Mouse (Mus musculus) heart, embryonic 12.5 days (tissue): ENCODE results near the gene Rilp. TPM values are rescaled to one million over a fixed set of nuclear protein-coding genes. Genes with fewer than 3 reads are reported as not detected.
A peak's percentile ranks its signal among the peaks of the same experiment; 100 is the strongest.

Experiments used
- ATAC-seq: fragments of 200-750 bp; cut with Nextera tagmentation; 2 replicates; pipeline ENCODE4 v1.8.0; 2017; ENCODE audit warnings: moderate TSS enrichment, moderate library complexity; ENCODE audit not compliant: insufficient number of reproducible peaks, low FRiP score
- H3K27ac ChIP-seq: fragments of 300-500 bp; sonication (generic); 2 replicates; pipeline ENCODE4 v1.5.1; 2016; ENCODE audit warnings: mild to moderate bottlenecking, moderate library complexity; ENCODE audit not compliant: poor library complexity, severe bottlenecking
- H3K27me3 ChIP-seq: fragments of 300-500 bp; sonication (generic); replicated peaks from 2 replicates; pipeline ENCODE4 v1.6.1; 2016; ENCODE audit warnings: mild to moderate bottlenecking, moderate library complexity
- H3K36me3 ChIP-seq: fragments of 300-500 bp; sonication (generic); 2 replicates; pipeline ENCODE4 v1.6.1; 2016; ENCODE audit warnings: mild to moderate bottlenecking, moderate library complexity
- H3K4me1 ChIP-seq: fragments of 300-500 bp; sonication (generic); replicated peaks from 2 replicates; pipeline ENCODE4 v1.6.1; 2016; ENCODE audit warnings: mild to moderate bottlenecking
- H3K4me2 ChIP-seq: fragments of 300-500 bp; sonication (generic); 2 replicates; pipeline ENCODE4 v1.6.1; 2016; ENCODE audit warnings: mild to moderate bottlenecking, moderate library complexity
- H3K4me3 ChIP-seq: fragments of 300-500 bp; sonication (generic); 2 replicates; pipeline ENCODE4 v1.5.1; 2016; ENCODE audit warnings: mild to moderate bottlenecking
- H3K9ac ChIP-seq: fragments of 300-500 bp; sonication (generic); 2 replicates; pipeline ENCODE4 v1.6.1; 2016; ENCODE audit warnings: mild to moderate bottlenecking, moderate library complexity
- H3K9me3 ChIP-seq: fragments of 300-500 bp; sonication (generic); replicated peaks from 2 replicates; pipeline ENCODE4 v1.6.1; 2016; ENCODE audit warnings: mild to moderate bottlenecking, moderate library complexity
- WGBS: fragments of 180-500 bp; shearing (Covaris S2); methylation state at CpG from one replicate; pipeline ENCODE4 v1.1.7; 2016; 5-methylcytosine and 5-hydroxymethylcytosine counted together
- polyA plus RNA-seq: library from polyadenylated mRNA; unstranded; fragments of >200 nt; fragmentation: Nextera tagmentation; extraction: Ambion mirVana; gene quantifications from 2 replicates; pipeline ENCODE4 v1.2.1, GENCODE M21; 2016

Gene Rilp
- polyA plus RNA-seq, 1 experiment from 2014 or later = 1.4 TPM

GRCm38 (mm10) chr11:75521609-75522008, 11.7 kb downstream of the Rilp start:
- H3K4me1 ChIP-seq = no peaks in the 10 kb centered on the region
- H3K4me2 ChIP-seq = no peak overlapping the region
- H3K4me3 ChIP-seq = no peak overlapping the region
- 85% methylated on average over 4 of the region's 4 CpGs for WGBS
- no peak overlapping the region for H3K9ac ChIP-seq
- H3K27ac ChIP-seq = no peak overlapping the region
- no peaks in the 10 kb centered on the region for H3K9me3 ChIP-seq
- H3K36me3 ChIP-seq = peaks cover 5% of the 10 kb centered on the region; the same call in 1 of the 2 replicates
- ATAC-seq = no peak
- H3K27me3 ChIP-seq = 0 out of 2 replicates have a peak, but pooled peaks cover 3% of the 10 kb centered on the region

- ATAC-seq = no peak
- WGBS = 77% methylated on average over 2 of the region's 2 CpGs
- Histone ChIP-seq H3K4me1 (no peaks in the 10 kb centered on the region), H3K36me3 (peaks cover 6% of the 10 kb centered on the region; the same call in 1 of the 2 replicates), H3K27me3 (0 out of 2 replicates have a peak, but pooled peaks cover 3% of the 10 kb centered on the region), H3K27ac (no peak overlapping the region), H3K4me3 (no peak overlapping the region), H3K4me2 (no peak overlapping the region), H3K9ac (no peak overlapping the region), H3K9me3 (no peaks in the 10 kb centered on the region)
Measured at GRCm38 (mm10) chr11:75522793-75523192, 12.9 kb downstream of the Rilp start.

GRCm38 (mm10) chr11:75525531-75526125, 15.7 kb downstream of the Rilp start:
- Histone ChIP-seq H3K9ac (no peak overlapping the region), H3K9me3 (no peaks in the 10 kb centered on the region), H3K4me1 (no peaks in the 10 kb centered on the region), H3K4me2 (no peak overlapping the region), H3K27me3 (0 out of 2 replicates have a peak, but pooled peaks cover 4% of the 10 kb centered on the region), H3K36me3 (peaks cover 6% of the 10 kb centered on the region; the same call in 1 of the 2 replicates), H3K4me3 (no peak overlapping the region), H3K27ac (no peak overlapping the region)
- ATAC-seq = no peak
- 75% methylated on average over 15 of the region's 15 CpGs for WGBS

GRCm38 (mm10) chr11:75526943-75527342, 17.0 kb downstream of the Rilp start:
- Histone ChIP-seq H3K27me3 (0 out of 2 replicates have a peak, but pooled peaks cover 4% of the 10 kb centered on the region), H3K27ac (no peak overlapping the region), H3K4me3 (no peak overlapping the region), H3K9ac (no peak overlapping the region), H3K4me1 (no peaks in the 10 kb centered on the region), H3K36me3 (peaks cover 6% of the 10 kb centered on the region; the same call in 1 of the 2 replicates), H3K4me2 (no peak overlapping the region), H3K9me3 (no peaks in the 10 kb centered on the region)
- ATAC-seq = no peak
- WGBS = 83% methylated on average over 6 of the region's 6 CpGs

- 30% methylated on average over 4 of the region's 4 CpGs for WGBS
- H3K4me1 ChIP-seq = peaks cover 17% of the 10 kb centered on the region
- 0 out of 2 replicates have a peak overlapping the region, but pooled peaks have one; percentile 97 for H3K4me2 ChIP-seq
- no peak for ATAC-seq
- H3K9me3 ChIP-seq = no peaks in the 10 kb centered on the region
- no peak overlapping the region for H3K9ac ChIP-seq
- H3K27ac ChIP-seq = no peak overlapping the region
- peaks cover 10% of the 10 kb centered on the region; the same call in 1 of the 2 replicates for H3K27me3 ChIP-seq
- H3K36me3 ChIP-seq = peaks cover 6% of the 10 kb centered on the region; the same call in 1 of the 2 replicates
- no peak overlapping the region for H3K4me3 ChIP-seq
Measured at GRCm38 (mm10) chr11:75529771-75530170, 19.9 kb downstream of the Rilp start.

- Histone ChIP-seq H3K4me2 (peak overlapping the region; percentile 97), H3K36me3 (peaks cover 6% of the 10 kb centered on the region; the same call in 1 of the 2 replicates), H3K27ac (no peak overlapping the region), H3K27me3 (peaks cover 10% of the 10 kb centered on the region; the same call in 1 of the 2 replicates), H3K4me1 (peaks cover 22% of the 10 kb centered on the region), H3K9ac (peak overlapping the region; percentile 83), H3K9me3 (no peaks in the 10 kb centered on the region), H3K4me3 (peak overlapping the region; percentile 69)
- WGBS = under 1% methylated on average over 10 of the region's 10 CpGs
- ATAC-seq = peak; percentile 57
Measured at GRCm38 (mm10) chr11:75530325-75530724, 20.4 kb downstream of the Rilp start.

GRCm38 (mm10) chr11:75530845-75531373, 21.0 kb downstream of the Rilp start:
- peak; percentile 19 for ATAC-seq

GRCm38 (mm10) chr11:75531469-75532242, 21.8 kb downstream of the Rilp start, which contains the start of gene Slc43a2:
Slc43a2 (plus strand) TSS chr11:75531694.
- H3K36me3 ChIP-seq = 0 out of 2 replicates have a peak, but pooled peaks cover 3% of the 10 kb centered on the region
- ATAC-seq = peak; percentile 89
- H3K27ac ChIP-seq = peak within 1 kb of the TSS; percentile 72
- H3K9me3 ChIP-seq = no peaks in the 10 kb centered on the region
- H3K27me3 ChIP-seq = peaks cover 14% of the 10 kb centered on the region; the same call in 1 of the 2 replicates
- H3K4me3 ChIP-seq = peak within 1 kb of the TSS; percentile 69
- 1% methylated on average over 59 of the region's 62 CpGs for WGBS
- H3K4me2 ChIP-seq = peak within 1 kb of the TSS; percentile 97
- H3K4me1 ChIP-seq = peaks cover 26% of the 10 kb centered on the region
- H3K9ac ChIP-seq = peak within 1 kb of the TSS; percentile 83

More at GRCm38 (mm10) chr11:75530845-75531373, 21.0 kb downstream of the Rilp start:
- peak overlapping the region; percentile 72 for H3K27ac ChIP-seq
- H3K4me2 ChIP-seq = peak overlapping the region; percentile 97
- peak overlapping the region; percentile 69 for H3K4me3 ChIP-seq
- 0% methylated on average over 31 of the region's 31 CpGs for WGBS
- H3K9me3 ChIP-seq = no peaks in the 10 kb centered on the region
- peaks cover 10% of the 10 kb centered on the region; the same call in 1 of the 2 replicates for H3K27me3 ChIP-seq
- H3K4me1 ChIP-seq = peaks cover 26% of the 10 kb centered on the region
- H3K9ac ChIP-seq = peak overlapping the region; percentile 83
- peaks cover 6% of the 10 kb centered on the region; the same call in 1 of the 2 replicates for H3K36me3 ChIP-seq

- H3K4me3 ChIP-seq = peak overlapping the region; percentile 69
- H3K4me2 ChIP-seq = peak overlapping the region; percentile 97
- no peaks in the 10 kb centered on the region for H3K36me3 ChIP-seq
- no peak overlapping the region for H3K27ac ChIP-seq
- 14% methylated on average over 38 of the region's 38 CpGs for WGBS
- no peak for ATAC-seq
- peaks cover 15% of the 10 kb centered on the region; the same call in 1 of the 2 replicates for H3K27me3 ChIP-seq
- no peaks in the 10 kb centered on the region for H3K9me3 ChIP-seq
- H3K9ac ChIP-seq = peak overlapping the region; percentile 77
- peaks cover 34% of the 10 kb centered on the region for H3K4me1 ChIP-seq
Measured at GRCm38 (mm10) chr11:75532340-75533277, 22.7 kb downstream of the Rilp start.
